Mouse (Mus musculus) C2C12 (cell line): Measurements from ENCODE around the gene Duox1. TPM values are rescaled to one million over a fixed set of nuclear protein-coding genes. Genes with fewer than 3 reads are reported as not detected.

Experiments
- H3K27me3 ChIP-seq: one replicate; pipeline ENCODE4 v1.6.1; 2011; ENCODE audit not compliant: control insufficient read depth, insufficient read depth, insufficient read length
- H3K36me3 ChIP-seq: one replicate; pipeline ENCODE4 v1.6.1; 2011; ENCODE audit not compliant: control insufficient read depth, insufficient read depth
- H3K4me3 ChIP-seq: one replicate; pipeline ENCODE4 v1.5.1; 2011; ENCODE audit warnings: mild to moderate bottlenecking, control low read depth; ENCODE audit not compliant: poor library complexity, insufficient read depth, severe bottlenecking
- H3K79me2 ChIP-seq: one replicate; pipeline ENCODE4 v1.6.1; 2011; ENCODE audit not compliant: control insufficient read depth, insufficient read depth
- H3K79me3 ChIP-seq: one replicate; pipeline ENCODE4 v1.6.1; 2011; ENCODE audit warnings: low read depth, control low read depth
- H3ac ChIP-seq: one replicate; pipeline ENCODE3; 2011; ENCODE audit warnings: low read depth; ENCODE audit not compliant: control insufficient read depth, insufficient read length
- CEBPB ChIP-seq: IDR thresholded peaks from one replicate; pipeline ENCODE4 v1.6.1; 2011; ENCODE audit warnings: low read depth, mild to moderate bottlenecking, control low read depth, moderate library complexity
- CTCF ChIP-seq: IDR thresholded peaks from one replicate; pipeline ENCODE4 v1.5.1; 2011; ENCODE audit not compliant: control insufficient read depth, insufficient read depth, insufficient read length
- FOSL1 ChIP-seq: IDR thresholded peaks from one replicate; pipeline ENCODE4 v1.8.0; 2011; ENCODE audit warnings: mild to moderate bottlenecking, low read length; ENCODE audit not compliant: poor library complexity, insufficient read depth, severe bottlenecking
- MAX ChIP-seq: IDR thresholded peaks from one replicate; pipeline ENCODE4 v1.6.1; 2011; ENCODE audit warnings: mild to moderate bottlenecking, control low read depth
- MYOD1 ChIP-seq: IDR thresholded peaks from one replicate; pipeline ENCODE4 v1.6.1; 2011; ENCODE audit warnings: low read depth; ENCODE audit not compliant: control insufficient read depth, insufficient read length
- MYOG ChIP-seq: IDR thresholded peaks from one replicate; pipeline ENCODE4 v1.6.1; 2011; ENCODE audit not compliant: control insufficient read depth, insufficient read length; ENCODE audit errors: extremely low read depth
- USF1 ChIP-seq: IDR thresholded peaks from one replicate; pipeline ENCODE4 v1.6.1; 2011; ENCODE audit warnings: low read depth, mild to moderate bottlenecking, control low read depth, moderate library complexity
- polyA plus RNA-seq: library from polyadenylated mRNA; unstranded; fragments of >200 nt; fragmentation: generic; extraction: Trizol; gene quantifications from one replicate; pipeline ENCODE4 v1.2.1, GENCODE M21; 2012; ENCODE audit warnings: missing spikeins

Duox1 gene
- polyA plus RNA-seq, 1 experiment: 0.14 TPM

GRCm38 (mm10) chr2:122301081-122301920 lies 14.2 kb upstream of the Duox1 start:
- Histone ChIP-seq H3K36me3 (no peaks in the 10 kb centered on the region), H3ac (no peak overlapping the region), H3K27me3 (peaks cover 6% of the 10 kb centered on the region), H3K4me3 (no peak overlapping the region), H3K79me3 (no peaks in the 10 kb centered on the region), H3K79me2 (no peaks in the 10 kb centered on the region)
- TF ChIP-seq MYOG: no peak
- no peak for TF ChIP-seq USF1
- TF ChIP-seq CEBPB: no peak
- no peak for TF ChIP-seq CTCF
- TF ChIP-seq MYOD1: no peak
- TF ChIP-seq MAX: no peak
- no peak for TF ChIP-seq FOSL1

GRCm38 (mm10) chr2:122301921-122302573 lies 13.4 kb upstream of the Duox1 start:
- Histone ChIP-seq H3K27me3 (peaks cover 5% of the 10 kb centered on the region), H3K79me3 (no peaks in the 10 kb centered on the region), H3ac (no peak overlapping the region), H3K36me3 (no peaks in the 10 kb centered on the region), H3K79me2 (no peaks in the 10 kb centered on the region), H3K4me3 (no peak overlapping the region)
- no peak for TF ChIP-seq USF1
- TF ChIP-seq CTCF: no peak
- TF ChIP-seq MYOG: no peak
- TF ChIP-seq FOSL1: no peak
- TF ChIP-seq MYOD1: no peak
- no peak for TF ChIP-seq CEBPB
- no peak for TF ChIP-seq MAX

GRCm38 (mm10) chr2:122302574-122303241 lies 12.8 kb upstream of the Duox1 start:
- Histone ChIP-seq H3K79me2 (no peaks in the 10 kb centered on the region), H3K36me3 (no peaks in the 10 kb centered on the region), H3K79me3 (no peaks in the 10 kb centered on the region), H3K27me3 (no peaks in the 10 kb centered on the region), H3K4me3 (no peak overlapping the region), H3ac (no peak overlapping the region)
- TF ChIP-seq FOSL1: no peak
- TF ChIP-seq MAX: no peak
- peak; percentile 40 for TF ChIP-seq CTCF
- no peak for TF ChIP-seq MYOG
- TF ChIP-seq CEBPB: no peak
- no peak for TF ChIP-seq MYOD1
- TF ChIP-seq USF1: no peak

GRCm38 (mm10) chr2:122304544-122304943 lies 10.9 kb upstream of the Duox1 start:
- Histone ChIP-seq H3K79me3 (no peaks in the 10 kb centered on the region), H3ac (no peak overlapping the region), H3K36me3 (no peaks in the 10 kb centered on the region), H3K4me3 (no peak overlapping the region), H3K79me2 (no peaks in the 10 kb centered on the region), H3K27me3 (no peaks in the 10 kb centered on the region)
- TF ChIP-seq FOSL1 (no peak), USF1 (no peak), MYOD1 (peak; percentile 15), MYOG (no peak)

GRCm38 (mm10) chr2:122305097-122305892 lies 10.2 kb upstream of the Duox1 start:
- no peaks in the 10 kb centered on the region for H3K27me3 ChIP-seq
- H3K4me3 ChIP-seq: no peak overlapping the region
- H3K79me2 ChIP-seq: no peaks in the 10 kb centered on the region
- TF ChIP-seq USF1 (no peak), CTCF (no peak), CEBPB (no peak), FOSL1 (no peak), MAX (no peak), MYOG (no peak), MYOD1 (peak; percentile 60)
- no peak overlapping the region for H3ac ChIP-seq
- no peaks in the 10 kb centered on the region for H3K36me3 ChIP-seq
- no peaks in the 10 kb centered on the region for H3K79me3 ChIP-seq
